Mouse (Mus musculus) adipocyte (in vitro differentiated cells): Measurements from ENCODE around the gene Trip11.

Experiments used
- DNase-seq: peaks from one replicate; pipeline ENCODE4 v3.0.0-alpha.2; 2016; ENCODE audit warnings: low spot score

Gene Trip11

GRCm38 (mm10) chr12:101821596-101821995 is 91.5 kb downstream of the Trip11 start:
- DNase-seq = no peak

GRCm38 (mm10) chr12:101819570-101819969 is 93.5 kb downstream of the Trip11 start:
- no peak for DNase-seq

- peak; percentile 54 for DNase-seq
Measured at GRCm38 (mm10) chr12:101818608-101819370, 94.3 kb downstream of the Trip11 start, which contains the start of gene Fbln5. TSS of gene Fbln5 (minus strand) at chr12:101819055.

GRCm38 (mm10) chr12:101818246-101818607 is 94.8 kb downstream of the Trip11 start:
- DNase-seq = no peak

GRCm38 (mm10) chr12:101816810-101817209 is 96.3 kb downstream of the Trip11 start:
- DNase-seq = no peak

- DNase-seq = no peak
Measured at GRCm38 (mm10) chr12:101815796-101816195, 97.3 kb downstream of the Trip11 start.

GRCm38 (mm10) chr12:101814423-101814822 is 98.6 kb downstream of the Trip11 start:
- no peak for DNase-seq

GRCm38 (mm10) chr12:101811181-101811580 is 101.9 kb downstream of the Trip11 start:
- no peak for DNase-seq

- DNase-seq = peak; percentile 89
Measured at GRCm38 (mm10) chr12:101810515-101810914, 102.6 kb downstream of the Trip11 start.

- peak; percentile 61 for DNase-seq
Measured at GRCm38 (mm10) chr12:101807400-101807799, 105.7 kb downstream of the Trip11 start.

- no peak for DNase-seq
Measured at GRCm38 (mm10) chr12:101802445-101802844, 110.6 kb downstream of the Trip11 start.

- DNase-seq = no peak
Measured at GRCm38 (mm10) chr12:101801744-101802143, 111.3 kb downstream of the Trip11 start.

- peak; percentile 51 for DNase-seq
Measured at GRCm38 (mm10) chr12:101801051-101801450, 112.0 kb downstream of the Trip11 start.

GRCm38 (mm10) chr12:101798189-101798922 is 114.7 kb downstream of the Trip11 start:
- DNase-seq = no peak

- peak; percentile 40 for DNase-seq
Measured at GRCm38 (mm10) chr12:101794458-101794857, 118.6 kb downstream of the Trip11 start.

GRCm38 (mm10) chr12:101793221-101793621 is 119.8 kb downstream of the Trip11 start:
- DNase-seq = peak; percentile 80

- no peak for DNase-seq
Measured at GRCm38 (mm10) chr12:101792684-101793083, 120.4 kb downstream of the Trip11 start.

- no peak for DNase-seq
Measured at GRCm38 (mm10) chr12:101789767-101790166, 123.3 kb downstream of the Trip11 start.

- DNase-seq = no peak
Measured at GRCm38 (mm10) chr12:101789250-101789649, 123.8 kb downstream of the Trip11 start.
